In genomic region chr5:117836930-117837329, GRCm38 (mm10) we compare ENCODE assay signal across 9 mouse cellular contexts. TPM values are rescaled to one million over a fixed set of nuclear protein-coding genes. Genes with fewer than 3 reads are reported as not detected.
DNase-seq lines count a peak whose midpoint lies in the region; ATAC-seq and TF ChIP-seq lines count a peak whose summit lies in the region.
"Had no signal": no experiment of that assay in that cellular context is flagged by ENCODE, and none has a peak within 500 bp of the region (broad histone marks: within the 10 kb centered on the region; RNA-seq: fewer than 3 reads in every experiment).

No protein-coding gene starts in this region.

- intact Hi-C loops in heart, postnatal 10 days (cut with DNase I): loop anchor here (1.0 to 2.0 kb wide), 3 partner anchors 180 to 320 kb away; no protein-coding TSS in a partner anchor

- no peak for TF ChIP-seq POLR2A in ES-Bruce4 (IDR thresholded peaks at IDR 0.05; ENCODE audit: insufficient read depth, low read length)

- H3K27me3 ChIP-seq in heart, embryonic 11.5 days (ENCODE audit: control insufficient read depth, insufficient read depth, low read length): peaks cover 42% of the 10 kb centered on the region
- no peaks in the 10 kb centered on the region for H3K27me3 ChIP-seq in ES-Bruce4 (ENCODE audit: control insufficient read depth, insufficient read depth, low read length, poor library complexity, severe bottlenecking)

- no peak overlapping the region for H3K4me3 ChIP-seq in heart, embryonic 11.5 days (ENCODE audit: low read depth, low read length)
- H3K4me3 ChIP-seq in ES-Bruce4 (ENCODE audit: low read depth, low read length): no peak overlapping the region
- H3K4me3 ChIP-seq: embryonic facial prominence, embryonic 12.5 days had no signal

- 11% methylated on average over 5 of the region's 5 CpGs for WGBS in heart, embryonic 11.5 days (ENCODE audit: insufficient replicate concordance)

- no peak overlapping the region for H3K27ac ChIP-seq in heart, embryonic 11.5 days (ENCODE audit: low read depth, low read length)
- H3K27ac ChIP-seq in ES-Bruce4 (ENCODE audit: insufficient read depth, low read length): no peak overlapping the region
- H3K27ac ChIP-seq: embryonic facial prominence, embryonic 12.5 days had no signal

- H3K4me1 ChIP-seq in heart, embryonic 11.5 days (ENCODE audit: control insufficient read depth, insufficient read depth, low read length): no peaks in the 10 kb centered on the region
- no peaks in the 10 kb centered on the region for H3K4me1 ChIP-seq in ES-Bruce4 (ENCODE audit: control insufficient read depth, insufficient read depth, low read length)

- H3K36me3 ChIP-seq in heart, embryonic 11.5 days (ENCODE audit: control insufficient read depth, insufficient read depth, low read length): no peaks in the 10 kb centered on the region
- H3K36me3 ChIP-seq in ES-Bruce4 (ENCODE audit: control insufficient read depth, insufficient read depth, low read length, poor library complexity, severe bottlenecking): no peaks in the 10 kb centered on the region
- H3K36me3 ChIP-seq: embryonic facial prominence, embryonic 12.5 days had no signal

- peak; percentile 96 for TF ChIP-seq CTCF in ES-Bruce4 (IDR thresholded peaks at IDR 0.05; ENCODE audit: low read depth, low read length)

- no peak overlapping the region for H3K9ac ChIP-seq in heart, embryonic 11.5 days (ENCODE audit: low read depth, low read length)
- H3K9ac ChIP-seq in ES-Bruce4 (ENCODE audit: low read depth, poor library complexity, severe bottlenecking): no peak overlapping the region
- H3K9ac ChIP-seq: embryonic facial prominence, embryonic 12.5 days had no signal

- no peak overlapping the region for H3K4me2 ChIP-seq in heart, embryonic 11.5 days
- H3K4me2 ChIP-seq: embryonic facial prominence, embryonic 12.5 days had no signal

- peaks cover 3% of the 10 kb centered on the region; the same call in 1 of the 2 replicates for H3K9me3 ChIP-seq in heart, embryonic 11.5 days (replicated peaks; ENCODE audit: control insufficient read depth, low read length)
- no peaks in the 10 kb centered on the region for H3K9me3 ChIP-seq in ES-Bruce4 (replicated peaks; ENCODE audit: control insufficient read depth, insufficient read depth, low read length, poor library complexity, severe bottlenecking)
- H3K9me3 ChIP-seq: embryonic facial prominence, embryonic 12.5 days had no signal

- no peak for ATAC-seq in heart, embryonic 11.5 days (replicated peaks; ENCODE audit: insufficient number of reproducible peaks, low FRiP score, low TSS enrichment)

- peak; percentile 52 to 76 for DNase-seq in heart, postnatal 10 days
- peak; percentile 15 for DNase-seq in c-Kit-positive CD71-positive TER-119-negative erythroid progenitor cells, embryonic 14.5 days (ENCODE audit: low read depth)
- peak; percentile 72 to 77 for DNase-seq in frontal cortex, postnatal 25 days (ENCODE audit: low spot score in 2 of 2)
- DNase-seq in layer of hippocampus, postnatal 10 days (ENCODE audit: low spot score in 2 of 2): peak; percentile 88 to 92
- peak; percentile 47 for DNase-seq in naive thymus-derived CD4-positive, alpha-beta T cell, adult 2 months (ENCODE audit: low read depth)
- DNase-seq in urinary bladder, postnatal 14 days (ENCODE audit: low spot score): peak; percentile 62

- TF ChIP-seq EP300 in ES-Bruce4 (IDR thresholded peaks at IDR 0.05; ENCODE audit: insufficient read depth, low read depth, low read length): no peak

RNA-seq across cellular contexts. Expression of gene Nos1, which starts 56.1 kb away (rescaled TPM):
- total RNA-seq in heart, postnatal 10 days (2021): under 1 TPM; 0.15 to 0.17 TPM
- polyA plus RNA-seq in heart, embryonic 11.5 days (2014; fragmentation: Nextera tagmentation; extraction: Ambion mirVana): 0.10 TPM in 1 of 2 replicates, not detected in the other
- 1.4 and 1.7 TPM in 2 replicates for polyA plus RNA-seq in ES-Bruce4 (2011; ENCODE audit: insufficient read depth, insufficient read length, low read depth, missing spikeins)
- total RNA-seq in layer of hippocampus, postnatal 10 days (2021): 10 to 100 TPM; 30.4 to 31.3 TPM

Comparison
In these comparisons a context has a peak if more than half of its experiments do, and no peak if none do; other contexts are left out.
1. DNase-seq: peak in every context shown above with its lines; median percentile 90 in layer of hippocampus, postnatal 10 days; 74 in frontal cortex, postnatal 25 days; 64 in heart, postnatal 10 days; 62 in urinary bladder, postnatal 14 days; 47 in naive thymus-derived CD4-positive, alpha-beta T cell, adult 2 months; 15 in c-Kit-positive CD71-positive TER-119-negative erythroid progenitor cells, embryonic 14.5 days.
2. RNA of gene Nos1, which starts 56.1 kb away (total RNA-seq): 30.4 to 31.3 TPM in layer of hippocampus, postnatal 10 days; 0.15 to 0.17 TPM in heart, postnatal 10 days; every median in the first group is over 10 times any median in the second.